Mouse (Mus musculus): ENCODE measurements around the gene Mnd1. TPM values are rescaled to one million over a fixed set of nuclear protein-coding genes. Genes with fewer than 3 reads are reported as not detected.
A peak's percentile ranks its signal among the peaks of the same experiment; 100 is the strongest.

Gene Mnd1
- polyA plus RNA-seq, 1 experiment from 2014 or later: 6.5 TPM

- no peak for TF ChIP-seq EP300 (IDR thresholded peaks at IDR 0.05)
- TF ChIP-seq CTCF (IDR thresholded peaks at IDR 0.05): no peak
- H3K27ac ChIP-seq (ENCODE audit: low read length): no peak overlapping the region
- H3K36me3 ChIP-seq (ENCODE audit: insufficient read depth, low read length): no peaks in the 10 kb centered on the region
- 86% methylated on average over 5 of the region's 5 CpGs for WGBS
- no peak overlapping the region for H3K9ac ChIP-seq (replicated peaks; ENCODE audit: low read depth)
- H3K4me1 ChIP-seq (ENCODE audit: insufficient read depth, low read depth, low read length): no peaks in the 10 kb centered on the region
- ATAC-seq (no peak), DNase-seq (ENCODE audit: low spot score) (no peak)
- no peak overlapping the region for H3K4me3 ChIP-seq (ENCODE audit: low read depth, low read length)
- no peaks in the 10 kb centered on the region for H3K9me3 ChIP-seq (ENCODE audit: low read length)
- no peaks in the 10 kb centered on the region for H3K27me3 ChIP-seq (replicated peaks; ENCODE audit: insufficient read depth, low read length)
- H3K4me2 ChIP-seq (replicated peaks; ENCODE audit: low read depth, low read length): no peak overlapping the region
Observed at GRCm38 (mm10) chr3:84166073-84166472, 10.5 kb upstream of the Mnd1 start.

- Histone ChIP-seq H3K27ac (ENCODE audit: low read length) (no peak overlapping the region), H3K4me2 (replicated peaks; ENCODE audit: low read depth, low read length) (no peak overlapping the region), H3K9me3 (ENCODE audit: low read length) (no peaks in the 10 kb centered on the region), H3K4me3 (ENCODE audit: low read depth, low read length) (no peak overlapping the region), H3K9ac (replicated peaks; ENCODE audit: low read depth) (no peak overlapping the region), H3K36me3 (ENCODE audit: insufficient read depth, low read length) (no peaks in the 10 kb centered on the region), H3K27me3 (replicated peaks; ENCODE audit: insufficient read depth, low read length) (no peaks in the 10 kb centered on the region), H3K4me1 (ENCODE audit: insufficient read depth, low read depth, low read length) (no peaks in the 10 kb centered on the region)
- DNase-seq (ENCODE audit: low spot score) (no peak), ATAC-seq (no peak)
- 91% methylated on average over 3 of the region's 3 CpGs for WGBS
- TF ChIP-seq CTCF (IDR thresholded peaks at IDR 0.05): no peak
- no peak for TF ChIP-seq EP300 (IDR thresholded peaks at IDR 0.05)
Observed at GRCm38 (mm10) chr3:84165391-84165790, 9.8 kb upstream of the Mnd1 start.

- Histone ChIP-seq H3K4me3 (ENCODE audit: low read depth, low read length) (no peak overlapping the region), H3K4me2 (replicated peaks; ENCODE audit: low read depth, low read length) (no peak overlapping the region), H3K27me3 (replicated peaks; ENCODE audit: insufficient read depth, low read length) (no peaks in the 10 kb centered on the region), H3K27ac (ENCODE audit: low read length) (no peak overlapping the region), H3K4me1 (ENCODE audit: insufficient read depth, low read depth, low read length) (no peaks in the 10 kb centered on the region), H3K9me3 (ENCODE audit: low read length) (no peaks in the 10 kb centered on the region), H3K9ac (replicated peaks; ENCODE audit: low read depth) (no peak overlapping the region), H3K36me3 (ENCODE audit: insufficient read depth, low read length) (no peaks in the 10 kb centered on the region)
- no peak for DNase-seq (ENCODE audit: low spot score)
- no peak for ATAC-seq
- TF ChIP-seq EP300 (IDR thresholded peaks at IDR 0.05): no peak
- TF ChIP-seq CTCF (IDR thresholded peaks at IDR 0.05): no peak
- 91% methylated on average over 4 of the region's 4 CpGs for WGBS
Observed at GRCm38 (mm10) chr3:84157559-84158350, 2.2 kb upstream of the Mnd1 start.

- Histone ChIP-seq H3K4me2 (replicated peaks; ENCODE audit: low read depth, low read length) (no peak overlapping the region), H3K36me3 (ENCODE audit: insufficient read depth, low read length) (no peaks in the 10 kb centered on the region), H3K27me3 (replicated peaks; ENCODE audit: insufficient read depth, low read length) (no peaks in the 10 kb centered on the region), H3K9me3 (ENCODE audit: low read length) (no peaks in the 10 kb centered on the region), H3K27ac (ENCODE audit: low read length) (no peak overlapping the region), H3K4me1 (ENCODE audit: insufficient read depth, low read depth, low read length) (no peaks in the 10 kb centered on the region), H3K4me3 (ENCODE audit: low read depth, low read length) (no peak overlapping the region), H3K9ac (replicated peaks; ENCODE audit: low read depth) (no peak overlapping the region)
- WGBS: 61% methylated on average over 4 of the region's 4 CpGs
- ATAC-seq: no peak
- no peak for TF ChIP-seq EP300 (IDR thresholded peaks at IDR 0.05)
- TF ChIP-seq CTCF (IDR thresholded peaks at IDR 0.05): no peak
- DNase-seq (ENCODE audit: low spot score): no peak
Observed at GRCm38 (mm10) chr3:84157011-84157410, 1.4 kb upstream of the Mnd1 start.

- ATAC-seq: no peak
- TF ChIP-seq CTCF (IDR thresholded peaks at IDR 0.05) (no peak), EP300 (IDR thresholded peaks at IDR 0.05) (no peak)
Observed at GRCm38 (mm10) chr3:84156105-84156504, 519 bp upstream of the Mnd1 start.

GRCm38 (mm10) chr3:84155146-84155545 is 440 bp downstream of the Mnd1 start:
- peak overlapping the region; percentile 47 for H3K4me3 ChIP-seq (ENCODE audit: low read depth, low read length)
- no peak for TF ChIP-seq CTCF (IDR thresholded peaks at IDR 0.05)
- TF ChIP-seq EP300 (IDR thresholded peaks at IDR 0.05): no peak
- H3K9ac ChIP-seq (replicated peaks; ENCODE audit: low read depth): peak overlapping the region; percentile 26; the same call in 1 of the 2 replicates
- H3K27me3 ChIP-seq (replicated peaks; ENCODE audit: insufficient read depth, low read length): no peaks in the 10 kb centered on the region
- H3K36me3 ChIP-seq (ENCODE audit: insufficient read depth, low read length): no peaks in the 10 kb centered on the region
- H3K27ac ChIP-seq (ENCODE audit: low read length): no peak overlapping the region
- H3K9me3 ChIP-seq (ENCODE audit: low read length): no peaks in the 10 kb centered on the region
- DNase-seq (ENCODE audit: low spot score) (no peak), ATAC-seq (0 out of 2 replicates have a peak, but pooled peaks have one; percentile 1)
- H3K4me2 ChIP-seq (replicated peaks; ENCODE audit: low read depth, low read length): peak overlapping the region; percentile 92
- WGBS: under 1% methylated on average over 24 of the region's 27 CpGs
- no peaks in the 10 kb centered on the region for H3K4me1 ChIP-seq (ENCODE audit: insufficient read depth, low read depth, low read length)

More at GRCm38 (mm10) chr3:84156105-84156504, 519 bp upstream of the Mnd1 start:
- H3K27ac ChIP-seq (ENCODE audit: low read length): no peak overlapping the region
- no peaks in the 10 kb centered on the region for H3K36me3 ChIP-seq (ENCODE audit: insufficient read depth, low read length)
- H3K9me3 ChIP-seq (ENCODE audit: low read length): no peaks in the 10 kb centered on the region
- 52% methylated on average over 6 of the region's 6 CpGs for WGBS
- no peak overlapping the region for H3K4me3 ChIP-seq (ENCODE audit: low read depth, low read length)
- no peak for DNase-seq (ENCODE audit: low spot score)
- H3K4me1 ChIP-seq (ENCODE audit: insufficient read depth, low read depth, low read length): no peaks in the 10 kb centered on the region
- peak overlapping the region; percentile 92; the same call in 1 of the 2 replicates for H3K4me2 ChIP-seq (replicated peaks; ENCODE audit: low read depth, low read length)
- H3K9ac ChIP-seq (replicated peaks; ENCODE audit: low read depth): no peak overlapping the region
- H3K27me3 ChIP-seq (replicated peaks; ENCODE audit: insufficient read depth, low read length): no peaks in the 10 kb centered on the region
